Mouse (Mus musculus) granulocyte monocyte progenitor cell, adult 5-6 weeks (primary cell): Measurements from ENCODE around the gene Polr2c. TPM values are rescaled to one million over a fixed set of nuclear protein-coding genes. Genes with fewer than 3 reads are reported as not detected.

Experiments
- ATAC-seq: replicated peaks from 2 replicates; pipeline ENCODE4 v1.8.0; 2016; ENCODE audit warnings: mild to moderate bottlenecking, moderate TSS enrichment, inconsistent platforms; ENCODE audit not compliant: poor library complexity, severe bottlenecking
- total RNA-seq, 2 experiments: library from RNA; stranded (forward) in 1 of 2; stranded (reverse) in 1 of 2; fragments of 200-712, 200-1000 nt in 1 of 2; fragments of >200 nt in 1 of 2; fragmentation: Nextera tagmentation in 1 of 2; gene quantifications; 2 replicates each; pipeline ENCODE4 v1.2.3; 2014 to 2017

The Polr2c gene
- total RNA-seq, 2 experiments from 2014 or later, result 57.6 to 74.5 TPM

DNA sequence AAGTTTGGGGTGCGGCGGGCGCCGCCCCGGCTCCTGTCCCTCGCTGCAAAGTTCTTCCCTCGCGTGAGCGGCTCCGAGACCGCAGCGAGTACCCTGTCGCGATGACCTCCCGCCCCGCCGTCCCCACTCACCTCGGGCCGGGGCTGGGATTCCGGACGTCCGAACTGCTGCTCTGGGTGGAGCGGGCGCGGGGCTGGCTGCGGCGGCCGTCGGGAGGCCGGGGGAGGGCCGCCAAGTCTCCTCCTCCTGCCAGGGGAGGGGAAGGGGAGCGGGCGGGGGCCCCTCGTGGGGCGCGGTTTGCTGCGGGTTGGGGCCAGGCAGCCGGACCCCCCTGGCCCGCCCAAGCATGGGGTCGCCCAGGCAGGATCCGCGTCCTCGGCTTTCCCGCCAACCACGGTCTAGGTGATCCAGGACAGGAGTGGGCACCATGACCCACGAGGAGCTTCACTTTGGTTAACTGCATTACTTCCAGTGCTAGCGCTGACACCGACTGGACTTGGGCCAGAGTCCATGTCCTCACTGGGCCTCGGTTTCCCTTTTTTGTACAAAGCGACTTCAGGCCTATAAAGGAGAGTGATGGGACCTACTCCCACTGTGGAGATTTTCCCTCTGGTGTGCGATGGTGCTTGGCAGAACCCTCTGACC, 60.7 kb downstream of the Polr2c start, which contains the start of gene Ccdc102a:
Ccdc102a (minus strand) TSS at position 248 of the 645 bp plus-strand sequence.
- no peak for ATAC-seq

DNA sequence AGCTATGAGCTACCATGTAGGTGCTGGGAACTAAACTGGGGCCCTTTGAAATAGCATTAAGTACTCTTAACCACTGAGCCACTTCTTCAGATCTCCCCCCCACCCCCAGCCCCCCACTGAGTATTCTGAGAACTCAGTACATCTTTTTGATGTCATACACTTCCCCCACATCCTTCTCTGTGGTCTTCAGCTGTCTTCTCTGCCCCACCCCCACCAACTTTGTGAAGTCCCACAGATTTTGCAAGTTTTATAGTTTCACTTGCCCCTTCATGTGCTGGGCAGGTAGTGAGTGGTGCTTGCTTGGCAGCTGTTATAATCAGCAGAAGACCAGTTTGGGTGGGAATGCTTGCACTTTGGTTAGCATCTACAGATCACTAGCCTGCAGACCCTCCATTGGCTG, 62.0 kb downstream of the Polr2c start:
- ATAC-seq, result peak; percentile 38

DNA sequence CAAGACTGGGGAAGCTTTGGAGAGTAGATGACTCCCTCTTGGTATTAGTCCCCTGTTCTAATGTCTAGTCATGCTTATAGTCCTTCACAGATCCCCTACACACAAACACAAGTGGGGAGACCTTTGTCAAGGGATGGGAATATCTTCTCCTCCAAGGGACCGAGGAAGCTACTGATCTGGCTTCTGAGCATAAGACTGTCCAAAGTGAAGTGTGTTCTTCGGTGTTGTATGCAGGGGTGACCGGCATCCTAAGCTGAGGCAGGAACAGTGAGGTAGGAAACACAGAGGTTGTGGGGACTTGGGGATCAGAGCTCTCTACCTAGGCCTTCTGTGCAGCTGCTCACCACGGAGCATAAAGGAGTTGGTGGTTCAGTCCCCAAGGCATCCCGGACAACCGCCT, 64.9 kb downstream of the Polr2c start:
- ATAC-seq, result no peak

DNA sequence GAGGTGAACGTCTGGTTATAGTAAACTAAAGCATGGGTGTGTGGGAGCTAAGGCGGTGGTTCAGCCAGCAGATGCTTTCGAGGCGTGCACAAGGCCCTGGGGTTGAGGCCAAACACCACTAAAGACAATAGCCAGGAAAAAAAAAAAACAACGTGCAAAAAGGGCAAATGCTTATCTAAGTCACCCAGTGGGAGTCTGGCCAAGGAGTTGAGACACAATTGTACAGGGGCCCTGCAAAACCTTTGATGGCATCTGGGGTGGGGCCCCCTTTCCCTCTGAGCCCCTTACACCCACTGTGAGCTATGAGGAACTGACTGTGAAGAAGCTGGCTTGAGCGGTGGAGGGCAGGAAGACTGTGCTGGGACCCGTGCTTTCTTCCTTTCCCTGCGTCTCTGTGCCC, 65.4 kb downstream of the Polr2c start:
- ATAC-seq, result peak; percentile 49

Other genes starting within 250 kb of the Polr2c start
- gene Arl2bp, start 190.8 kb upstream of the Polr2c start, total RNA-seq (2014; fragmentation: Nextera tagmentation), result 36.4 and 44.0 TPM in 2 replicates
- gene Arl2bp, start 190.8 kb upstream of the Polr2c start, total RNA-seq (2017), result 41.1 and 100 TPM in 2 replicates
- not detected in 2 replicates for gene Pllp, start 161.2 kb upstream of the Polr2c start, total RNA-seq (2014; fragmentation: Nextera tagmentation)
- gene Pllp, start 161.2 kb upstream of the Polr2c start, total RNA-seq (2017), result not detected in 2 replicates
- not detected in 2 replicates for gene Ccl22, start 111.9 kb upstream of the Polr2c start, total RNA-seq (2014; fragmentation: Nextera tagmentation)
- gene Ccl22, start 111.9 kb upstream of the Polr2c start, total RNA-seq (2017), result not detected in 2 replicates
- gene Cx3cl1, start 85.4 kb upstream of the Polr2c start, total RNA-seq (2014; fragmentation: Nextera tagmentation), result 0.19 and 1.3 TPM in 2 replicates
- not detected in 2 replicates for gene Cx3cl1, start 85.4 kb upstream of the Polr2c start, total RNA-seq (2017)
- not detected in 2 replicates for gene Ccl17, start 47.0 kb upstream of the Polr2c start, total RNA-seq (2014; fragmentation: Nextera tagmentation)
- gene Ccl17, start 47.0 kb upstream of the Polr2c start, total RNA-seq (2017), result not detected in 2 replicates
- gene Coq9, start 19.1 kb upstream of the Polr2c start, total RNA-seq (2014; fragmentation: Nextera tagmentation), result 49.5 and 54.4 TPM in 2 replicates
- 46.6 and 57.4 TPM in 2 replicates for gene Coq9, start 19.1 kb upstream of the Polr2c start, total RNA-seq (2017)
- 45.7 and 48.0 TPM in 2 replicates for gene Ciapin1, start 19.1 kb upstream of the Polr2c start, total RNA-seq (2014; fragmentation: Nextera tagmentation)
- 46.1 and 72.3 TPM in 2 replicates for gene Ciapin1, start 19.1 kb upstream of the Polr2c start, total RNA-seq (2017)
- not detected in 2 replicates for gene Dok4, start 18.9 kb downstream of the Polr2c start, total RNA-seq (2014; fragmentation: Nextera tagmentation)
- gene Dok4, start 18.9 kb downstream of the Polr2c start, total RNA-seq (2017), result 0.13 and 0.62 TPM in 2 replicates
- gene Ccdc102a, start 60.6 kb downstream of the Polr2c start, total RNA-seq (2014; fragmentation: Nextera tagmentation), result not detected in 2 replicates
- 0.34 and 1.5 TPM in 2 replicates for gene Ccdc102a, start 60.6 kb downstream of the Polr2c start, total RNA-seq (2017)
- not detected in 2 replicates for gene Adgrg5, start 66.2 kb downstream of the Polr2c start, total RNA-seq (2014; fragmentation: Nextera tagmentation)
- not detected in 2 replicates for gene Adgrg5, start 66.2 kb downstream of the Polr2c start, total RNA-seq (2017)
- 115 and 208 TPM in 2 replicates for gene Adgrg1, start 117.3 kb downstream of the Polr2c start, total RNA-seq (2014; fragmentation: Nextera tagmentation)
- 50.3 and 50.9 TPM in 2 replicates for gene Adgrg1, start 117.3 kb downstream of the Polr2c start, total RNA-seq (2017)
- gene Adgrg3, start 160.2 kb downstream of the Polr2c start, total RNA-seq (2014; fragmentation: Nextera tagmentation), result 142 and 175 TPM in 2 replicates
- gene Adgrg3, start 160.2 kb downstream of the Polr2c start, total RNA-seq (2017), result 170 and 173 TPM in 2 replicates
- gene Drc7, start 197.7 kb downstream of the Polr2c start, total RNA-seq (2014; fragmentation: Nextera tagmentation), result 1.8 and 2.5 TPM in 2 replicates
- 1.2 and 3.7 TPM in 2 replicates for gene Drc7, start 197.7 kb downstream of the Polr2c start, total RNA-seq (2017)
- gene Katnb1, start 223.7 kb downstream of the Polr2c start, total RNA-seq (2014; fragmentation: Nextera tagmentation), result 14.3 and 17.6 TPM in 2 replicates
- gene Katnb1, start 223.7 kb downstream of the Polr2c start, total RNA-seq (2017), result 33.2 and 34.4 TPM in 2 replicates